Mouse (Mus musculus) T-helper 17 cell (primary cell): Measurements from ENCODE around the gene Arv1.

ENCODE experiments used
- in situ Hi-C, 2 experiments: fragments of 300-600 bp; cut with MboI, MseI; formaldehyde crosslinking; loops; 1 replicate in 1 of 2; 2 replicates in 1 of 2; pipeline ENCODE4 v1.15.1; 2025; ENCODE audit warnings: high pct_unique_total_duplicates in 2 of 2

The Arv1 gene

GRCm38 (mm10) chr8:124721862-124722515 lies at the start of gene Arv1, which contains the start of gene Ttc13:
Gene Arv1, plus strand, starts transcription at chr8:124722139.
Gene Ttc13, minus strand, starts transcription at chr8:124721983.
- in situ Hi-C loops: no loop called here

GRCm38 (mm10) chr8:124672345-124672744 lies 49.6 kb upstream of the Arv1 start:
- in situ Hi-C loops: no loop called here

- in situ Hi-C loops: loop anchor here (5.0 kb wide), 1 partner anchor 59 kb away; no protein-coding TSS in a partner anchor
Measured at GRCm38 (mm10) chr8:124676661-124677060, 45.3 kb upstream of the Arv1 start.

GRCm38 (mm10) chr8:124677078-124677477 lies 44.9 kb upstream of the Arv1 start:
- in situ Hi-C loops: loop anchor here (5.0 kb wide), 1 partner anchor 60 kb away; no protein-coding TSS in a partner anchor

GRCm38 (mm10) chr8:124677486-124677885 lies 44.5 kb upstream of the Arv1 start:
- in situ Hi-C loops: loop anchor here (5.0 kb wide), 1 partner anchor 60 kb away; no protein-coding TSS in a partner anchor

- in situ Hi-C loops: loop anchor here (5.0 kb wide), 1 partner anchor 61 kb away; no protein-coding TSS in a partner anchor
Measured at GRCm38 (mm10) chr8:124678246-124678645, 43.7 kb upstream of the Arv1 start.

- in situ Hi-C loops: no loop called here
Measured at GRCm38 (mm10) chr8:124681077-124681791, 40.7 kb upstream of the Arv1 start.

- in situ Hi-C loops: no loop called here
Measured at GRCm38 (mm10) chr8:124681792-124682157, 40.2 kb upstream of the Arv1 start.

- in situ Hi-C loops: no loop called here
Measured at GRCm38 (mm10) chr8:124682218-124682617, 39.7 kb upstream of the Arv1 start.

- in situ Hi-C loops: no loop called here
Measured at GRCm38 (mm10) chr8:124688899-124689298, 33.0 kb upstream of the Arv1 start.

- in situ Hi-C loops: no loop called here
Measured at GRCm38 (mm10) chr8:124691706-124692105, 30.2 kb upstream of the Arv1 start.

GRCm38 (mm10) chr8:124695424-124696100 lies 26.4 kb upstream of the Arv1 start:
- in situ Hi-C loops: no loop called here

GRCm38 (mm10) chr8:124700271-124700670 lies 21.7 kb upstream of the Arv1 start:
- in situ Hi-C loops: no loop called here

- in situ Hi-C loops: no loop called here
Measured at GRCm38 (mm10) chr8:124701023-124701422, 20.9 kb upstream of the Arv1 start.

GRCm38 (mm10) chr8:124702183-124702582 lies 19.8 kb upstream of the Arv1 start:
- in situ Hi-C loops: no loop called here

- in situ Hi-C loops: no loop called here
Measured at GRCm38 (mm10) chr8:124703526-124703925, 18.4 kb upstream of the Arv1 start.

- in situ Hi-C loops: no loop called here
Measured at GRCm38 (mm10) chr8:124704376-124704775, 17.6 kb upstream of the Arv1 start.

- in situ Hi-C loops: no loop called here
Measured at GRCm38 (mm10) chr8:124705823-124706222, 16.1 kb upstream of the Arv1 start.

GRCm38 (mm10) chr8:124713207-124713606 lies 8.7 kb upstream of the Arv1 start:
- in situ Hi-C loops: no loop called here

GRCm38 (mm10) chr8:124715736-124716135 lies 6.2 kb upstream of the Arv1 start:
- in situ Hi-C loops: no loop called here

GRCm38 (mm10) chr8:124720133-124720532 lies 1.8 kb upstream of the Arv1 start:
- in situ Hi-C loops: no loop called here
